Mouse (Mus musculus): ENCODE data around the gene Csmd2.
"Not testable (repeated sequence)": the region's sequence is repeated elsewhere in the genome, so short reads cannot be mapped to it uniquely, and the experiment has no call there.

Csmd2 gene

GRCm38 (mm10) chr4:128476249-128476648, 488.6 kb downstream of the Csmd2 start:
- DNase-seq (ENCODE audit: extremely low spot score, low spot score) = no peak

- DNase-seq (ENCODE audit: extremely low spot score, low spot score) = no peak
These were observed 496.2 kb downstream of the Csmd2 start for GRCm38 (mm10) chr4:128483891-128484290.

- DNase-seq (ENCODE audit: extremely low spot score, low spot score) = no peak
These were observed 497.0 kb downstream of the Csmd2 start for GRCm38 (mm10) chr4:128484679-128485078.

GRCm38 (mm10) chr4:128489521-128490100, 502.0 kb downstream of the Csmd2 start:
- no peak for DNase-seq (ENCODE audit: extremely low spot score, low spot score)

GRCm38 (mm10) chr4:128492055-128492454, 504.4 kb downstream of the Csmd2 start:
- DNase-seq (ENCODE audit: extremely low spot score, low spot score) = no peak

- no peak for DNase-seq (ENCODE audit: extremely low spot score, low spot score)
These were observed 512.3 kb downstream of the Csmd2 start for GRCm38 (mm10) chr4:128499980-128500379.

- DNase-seq (ENCODE audit: extremely low spot score, low spot score) = no peak
These were observed 519.2 kb downstream of the Csmd2 start for GRCm38 (mm10) chr4:128506878-128507277.

GRCm38 (mm10) chr4:128509885-128510284, 522.2 kb downstream of the Csmd2 start:
- DNase-seq (ENCODE audit: extremely low spot score, low spot score) = no peak

- DNase-seq (ENCODE audit: extremely low spot score, low spot score) = no peak
These were observed 526.8 kb downstream of the Csmd2 start for GRCm38 (mm10) chr4:128514496-128514895.

- no peak for DNase-seq (ENCODE audit: extremely low spot score, low spot score)
These were observed 533.6 kb downstream of the Csmd2 start for GRCm38 (mm10) chr4:128521276-128521675.

GRCm38 (mm10) chr4:128543378-128543777, 555.7 kb downstream of the Csmd2 start:
- DNase-seq (ENCODE audit: extremely low spot score, low spot score) = no peak

- not testable (repeated sequence) for DNase-seq (ENCODE audit: extremely low spot score, low spot score)
These were observed 556.4 kb downstream of the Csmd2 start for GRCm38 (mm10) chr4:128543956-128544486.

- DNase-seq (ENCODE audit: extremely low spot score, low spot score) = no peak
These were observed 563.1 kb downstream of the Csmd2 start for GRCm38 (mm10) chr4:128550756-128551155.

- DNase-seq (ENCODE audit: extremely low spot score, low spot score) = no peak
These were observed 566.5 kb downstream of the Csmd2 start for GRCm38 (mm10) chr4:128554198-128554597.

GRCm38 (mm10) chr4:128560327-128560726, 572.7 kb downstream of the Csmd2 start:
- no peak for DNase-seq (ENCODE audit: extremely low spot score, low spot score)

GRCm38 (mm10) chr4:128575811-128576210, 588.2 kb downstream of the Csmd2 start:
- no peak for DNase-seq (ENCODE audit: extremely low spot score, low spot score)

GRCm38 (mm10) chr4:128579182-128579581, 591.5 kb downstream of the Csmd2 start:
- no peak for DNase-seq (ENCODE audit: extremely low spot score, low spot score)

GRCm38 (mm10) chr4:128593286-128593685, 605.6 kb downstream of the Csmd2 start:
- no peak for DNase-seq (ENCODE audit: extremely low spot score, low spot score)

- no peak for DNase-seq (ENCODE audit: extremely low spot score, low spot score)
These were observed 606.4 kb downstream of the Csmd2 start for GRCm38 (mm10) chr4:128594062-128594461.

- no peak for DNase-seq (ENCODE audit: extremely low spot score, low spot score)
These were observed 610.3 kb downstream of the Csmd2 start for GRCm38 (mm10) chr4:128597801-128598560.

- no peak for DNase-seq (ENCODE audit: extremely low spot score, low spot score)
These were observed 618.9 kb downstream of the Csmd2 start for GRCm38 (mm10) chr4:128606586-128606985.

GRCm38 (mm10) chr4:128607661-128608060, 620.0 kb downstream of the Csmd2 start:
- no peak for DNase-seq (ENCODE audit: extremely low spot score, low spot score)
